Mouse (Mus musculus) lung, embryonic 16.5 days (tissue): ENCODE data around the gene Zscan29. TPM values are rescaled to one million over a fixed set of nuclear protein-coding genes. Genes with fewer than 3 reads are reported as not detected.

ENCODE experiments used
- ATAC-seq: fragments of 200-750 bp; cut with Nextera tagmentation; 2 replicates; pipeline ENCODE4 v1.8.0; 2017; ENCODE audit warnings: low read depth, mild to moderate bottlenecking, moderate library complexity
- H3K27ac ChIP-seq: fragments of 300-500 bp; sonication (generic); 2 replicates; pipeline ENCODE4 v1.5.1; 2014; ENCODE audit warnings: mild to moderate bottlenecking, control low read depth, low read length
- H3K27me3 ChIP-seq: fragments of 300-500 bp; sonication (generic); 2 replicates; pipeline ENCODE4 v1.6.1; 2014; ENCODE audit warnings: low read depth, low read length, mixed read lengths; ENCODE audit not compliant: control insufficient read depth, insufficient read depth
- H3K36me3 ChIP-seq: fragments of 300-500 bp; sonication (generic); 2 replicates; pipeline ENCODE4 v1.6.1; 2014; ENCODE audit warnings: low read length; ENCODE audit not compliant: control insufficient read depth, insufficient read depth
- H3K4me1 ChIP-seq: fragments of 300-500 bp; sonication (generic); replicated peaks from 2 replicates; pipeline ENCODE4 v1.6.1; 2014; ENCODE audit warnings: low read length, mixed read lengths; ENCODE audit not compliant: control insufficient read depth, insufficient read depth
- H3K4me2 ChIP-seq: fragments of 300-500 bp; sonication (generic); 2 replicates; pipeline ENCODE4 v1.6.1; 2014; ENCODE audit warnings: low read depth, low read length, control low read depth
- H3K4me3 ChIP-seq: fragments of 300-500 bp; sonication (generic); 2 replicates; pipeline ENCODE4 v1.5.1; 2014; ENCODE audit warnings: mild to moderate bottlenecking, low read length, control low read depth
- H3K9ac ChIP-seq: fragments of 300-500 bp; sonication (generic); 2 replicates; pipeline ENCODE4 v1.6.1; 2014; ENCODE audit warnings: low read length, control low read depth
- H3K9me3 ChIP-seq: fragments of 300-500 bp; sonication (generic); 2 replicates; pipeline ENCODE4 v1.6.1; 2016; ENCODE audit warnings: low read length; ENCODE audit not compliant: control insufficient read depth
- WGBS: fragments of 180-500 bp; shearing (Covaris S2); extraction: QIAGEN DNeasy Blood & Tissue Kit; methylation state at CpG from one replicate; pipeline ENCODE4 v1.1.7; 2014; 5-methylcytosine and 5-hydroxymethylcytosine counted together
- polyA plus RNA-seq: library from polyadenylated mRNA; unstranded; fragments of >200 nt; fragmentation: Nextera tagmentation; extraction: Ambion mirVana; gene quantifications from 2 replicates; pipeline ENCODE4 v1.2.1, GENCODE M21; 2015

Gene Zscan29
- polyA plus RNA-seq, 1 experiment from 2014 or later = 9.8 TPM

DNA sequence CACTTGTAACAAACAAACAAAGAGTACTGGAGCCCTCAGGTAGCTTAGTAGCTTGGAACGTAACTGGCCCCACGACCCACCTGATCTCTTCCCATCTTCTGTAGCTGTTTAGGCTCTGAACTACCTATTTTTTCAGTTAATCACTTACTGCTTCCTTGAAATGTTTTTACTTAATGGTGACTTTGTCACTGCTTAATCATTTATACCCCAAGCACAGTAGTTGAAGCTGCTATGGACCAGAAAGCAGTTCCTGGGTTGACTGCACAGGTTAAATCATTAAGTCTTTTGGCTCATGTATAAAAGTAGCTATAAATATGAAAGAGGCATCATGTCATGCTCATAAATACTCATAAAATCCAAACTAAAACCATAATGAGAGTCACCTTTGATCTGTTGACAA lies 55.5 kb downstream of the Zscan29 start:
- no peak for ATAC-seq
- H3K9ac ChIP-seq = no peak overlapping the region
- H3K9me3 ChIP-seq = no peaks in the 10 kb centered on the region
- no peaks in the 10 kb centered on the region for H3K4me1 ChIP-seq
- 94% methylated on average over 2 of the region's 2 CpGs for WGBS
- H3K4me3 ChIP-seq = no peak overlapping the region
- no peaks in the 10 kb centered on the region for H3K27me3 ChIP-seq
- H3K27ac ChIP-seq = no peak overlapping the region
- H3K4me2 ChIP-seq = no peak overlapping the region
- no peaks in the 10 kb centered on the region for H3K36me3 ChIP-seq

DNA sequence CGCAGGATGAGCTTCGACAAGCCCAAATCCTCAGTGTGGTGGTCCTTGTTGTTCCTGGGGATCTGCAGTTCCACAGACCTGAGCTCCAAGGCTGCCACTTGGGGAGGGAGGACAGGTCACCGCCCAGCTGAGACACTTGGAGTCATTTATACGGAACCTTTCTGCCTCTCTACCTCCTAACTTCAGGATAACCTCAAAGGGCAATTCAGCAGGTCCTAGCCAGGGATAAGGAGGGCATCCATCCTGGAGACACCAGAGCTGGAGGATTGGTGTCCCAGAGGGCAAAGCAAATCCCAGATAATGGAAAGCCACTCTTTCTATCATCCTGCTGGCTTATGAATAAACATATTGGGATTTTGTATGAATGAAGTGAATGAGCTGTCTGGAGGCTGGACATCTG lies 61.2 kb downstream of the Zscan29 start, which contains the start of gene Tgm7:
Gene Tgm7, minus strand, starts transcription at position 101 of the 400 bp plus-strand sequence.
- ATAC-seq = no peak
- Histone ChIP-seq H3K4me3 (no peak within 1 kb of the TSS), H3K9ac (no peak within 1 kb of the TSS), H3K4me2 (no peak within 1 kb of the TSS), H3K36me3 (no peaks in the 10 kb centered on the region), H3K9me3 (no peaks in the 10 kb centered on the region), H3K27me3 (no peaks in the 10 kb centered on the region), H3K4me1 (no peaks in the 10 kb centered on the region), H3K27ac (no peak within 1 kb of the TSS)
- 72% methylated on average over 4 of the region's 4 CpGs for WGBS

Other genes with a start within 250 kb of the Zscan29 start
- 33.5 and 33.7 TPM in 2 replicates for gene Ubr1, start 200.4 kb downstream of the Zscan29 start, polyA plus RNA-seq
- 4.6 and 5.6 TPM in 2 replicates for gene Tmem62, start 194.1 kb downstream of the Zscan29 start, polyA plus RNA-seq
- gene Ccndbp1, start 162.7 kb downstream of the Zscan29 start, polyA plus RNA-seq = 45.3 and 49.4 TPM in 2 replicates
- 1.1 and 3.2 TPM in 2 replicates for gene Epb42, start 134.1 kb downstream of the Zscan29 start, polyA plus RNA-seq
- 0.05 TPM in 1 of 2 replicates, not detected in the other for gene Tgm5, start 85.3 kb downstream of the Zscan29 start, polyA plus RNA-seq
- gene Tgm7, start 61.3 kb downstream of the Zscan29 start, polyA plus RNA-seq = not detected in 2 replicates
- gene Adal, start 30.7 kb downstream of the Zscan29 start, polyA plus RNA-seq = 19.4 and 22.2 TPM in 2 replicates
- gene Lcmt2, start 30.5 kb downstream of the Zscan29 start, polyA plus RNA-seq = 24.8 and 25.3 TPM in 2 replicates
- gene Tubgcp4, start 471 bp downstream of the Zscan29 start, polyA plus RNA-seq = 51.4 and 54.3 TPM in 2 replicates
- gene Trp53bp1, start 100.3 kb upstream of the Zscan29 start, polyA plus RNA-seq = 50.7 and 53.1 TPM in 2 replicates
- gene Map1a, start 118.5 kb upstream of the Zscan29 start, polyA plus RNA-seq = 2.4 and 2.6 TPM in 2 replicates
- gene Ppip5k1, start 184.3 kb upstream of the Zscan29 start, polyA plus RNA-seq = 12.0 and 12.7 TPM in 2 replicates
- gene Ckmt1, start 186.6 kb upstream of the Zscan29 start, polyA plus RNA-seq = 4.2 and 5.3 TPM in 2 replicates
- not detected in 2 replicates for gene Strc, start 216.0 kb upstream of the Zscan29 start, polyA plus RNA-seq
- gene Pdia3, start 242.7 kb upstream of the Zscan29 start, polyA plus RNA-seq = 806 and 902 TPM in 2 replicates
- 1.9 and 2.0 TPM in 2 replicates for gene Catsper2, start 242.7 kb upstream of the Zscan29 start, polyA plus RNA-seq